Mouse (Mus musculus) monocyte, adult 59 days (primary cell): ENCODE data around the gene Etnk1. TPM values are rescaled to one million over a fixed set of nuclear protein-coding genes. Genes with fewer than 3 reads are reported as not detected.

ENCODE experiments used
- total RNA-seq, 2 experiments: library from RNA; stranded (reverse); gene quantifications; one replicate each; pipeline ENCODE4 v1.2.4; 2023

Etnk1 gene
- 10 to 100 TPM; 47.3 to 47.5 TPM for total RNA-seq

DNA sequence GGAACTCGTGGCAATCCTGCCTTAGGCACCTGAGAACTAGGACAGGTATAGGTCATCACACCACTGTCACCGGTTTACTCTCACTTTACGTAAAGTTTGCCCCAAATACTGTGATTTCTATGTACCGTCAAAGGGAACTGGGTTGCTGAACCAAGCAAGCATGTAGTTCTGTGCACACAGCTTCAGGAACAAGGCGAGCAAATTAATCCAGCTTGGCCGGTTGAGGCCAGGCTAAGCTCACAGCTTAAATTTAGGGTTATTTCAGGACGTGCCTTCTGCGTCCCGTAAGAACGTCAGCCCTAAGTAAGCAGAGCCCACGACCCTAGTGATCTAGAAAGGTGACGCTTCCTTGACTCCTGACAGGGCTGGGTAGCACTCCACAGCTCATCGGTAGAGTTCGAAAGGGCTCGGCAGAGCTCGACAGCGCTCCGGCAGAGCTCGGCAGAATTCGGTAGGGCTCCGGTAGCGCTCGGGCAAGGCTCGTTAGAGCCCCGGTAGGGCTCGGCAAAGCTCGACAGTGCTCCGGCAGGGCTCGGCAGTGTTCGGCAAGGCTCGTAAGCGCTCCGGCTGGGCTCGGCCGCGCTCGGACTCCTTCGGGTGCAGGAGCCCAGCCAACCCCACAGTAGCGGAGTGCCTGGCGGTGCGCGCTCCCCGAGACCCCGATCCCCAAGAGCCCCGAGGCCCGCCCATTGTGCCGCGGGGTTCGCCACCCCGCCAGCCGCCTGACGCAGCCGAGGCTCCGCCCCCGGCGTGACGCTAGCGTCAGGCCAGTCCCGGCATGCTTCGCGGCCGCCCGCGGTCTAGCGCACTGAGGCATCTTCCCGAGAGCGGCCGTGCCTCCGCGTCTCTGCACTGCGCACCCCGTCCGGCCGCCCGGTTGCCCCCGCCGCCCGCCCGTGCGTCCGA, at the start of gene Etnk1:
Etnk1 (plus strand) TSS at position 770 of the 906 bp plus-strand sequence.

Other genes with a start within 250 kb of the Etnk1 start
- gene St8sia1, start 202.8 kb upstream of the Etnk1 start, total RNA-seq, result 1 to 10 TPM; 4.2 to 9.1 TPM
- 10 to 100 TPM; 47.1 to 61.5 TPM for gene C2cd5, start 67.1 kb upstream of the Etnk1 start, total RNA-seq